Mouse (Mus musculus) megakaryocyte-erythroid progenitor cell, adult 5-6 weeks (primary cell): ENCODE measurements around the gene Metrnl. TPM values are rescaled to one million over a fixed set of nuclear protein-coding genes. Genes with fewer than 3 reads are reported as not detected.
A peak's percentile ranks its signal among the peaks of the same experiment; 100 is the strongest.
"Not testable (repeated sequence)": the region's sequence is repeated elsewhere in the genome, so short reads cannot be mapped to it uniquely, and the experiment has no call there.

Experiments used
- ATAC-seq: replicated peaks from 2 replicates; pipeline ENCODE4 v1.8.0; 2016; ENCODE audit warnings: mild to moderate bottlenecking, inconsistent platforms; ENCODE audit not compliant: severe bottlenecking, poor library complexity, low FRiP score, low TSS enrichment
- total RNA-seq, 2 experiments: library from RNA; stranded (forward) in 1 of 2; stranded (reverse) in 1 of 2; fragments of 200-1000, 215-1000 nt in 1 of 2; fragments of >200 nt in 1 of 2; fragmentation: Nextera tagmentation in 1 of 2; gene quantifications; 2 replicates each; pipeline ENCODE4 v1.2.3; 2014 to 2017

Metrnl gene
- total RNA-seq (2014; fragmentation: Nextera tagmentation) (not detected in 2 replicates), total RNA-seq (2017) (1.6 TPM in 1 of 2 replicates, not detected in the other)

DNA sequence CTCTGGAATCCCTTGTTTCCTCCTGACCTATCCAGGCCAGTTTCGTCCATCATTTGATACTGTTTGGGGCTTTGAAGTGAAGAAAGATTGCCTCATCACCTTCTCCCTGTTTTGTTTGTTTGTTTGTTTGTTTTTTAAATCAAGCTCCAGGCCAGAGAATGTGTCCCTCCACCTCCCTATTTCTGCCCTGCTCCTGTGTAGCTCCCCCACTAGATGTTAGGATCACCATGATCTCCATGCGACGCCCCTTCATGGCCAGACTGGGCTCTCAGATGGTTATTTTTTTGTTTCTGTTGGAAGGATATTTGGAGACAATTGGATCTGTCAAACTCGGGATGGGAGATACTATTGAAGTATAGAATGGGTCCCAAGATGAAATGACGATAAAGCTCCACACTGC is at the start of gene Metrnl:
Metrnl (plus strand) TSS at position 301 of the 400 bp plus-strand sequence.
- no peak for ATAC-seq

DNA sequence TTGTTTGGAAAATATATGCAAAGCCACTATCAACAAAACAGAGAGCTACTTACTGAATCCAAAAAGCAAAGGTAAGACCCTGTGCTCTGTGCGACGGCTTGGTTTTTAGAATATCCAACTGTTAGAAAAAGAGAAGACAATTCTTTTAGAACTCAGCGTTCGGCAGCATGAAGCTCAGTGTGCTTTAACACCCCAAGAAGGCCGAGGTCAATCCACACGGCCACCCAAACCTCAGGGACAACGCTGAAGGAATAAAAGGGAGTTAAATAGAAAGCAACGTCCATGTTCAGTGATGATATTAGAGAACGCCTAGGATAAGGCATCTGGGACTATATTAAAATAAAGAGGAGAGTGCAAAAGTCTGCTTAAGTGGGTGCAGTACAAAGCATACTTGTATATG is 49.8 kb upstream of the Metrnl start:
- no peak for ATAC-seq

DNA sequence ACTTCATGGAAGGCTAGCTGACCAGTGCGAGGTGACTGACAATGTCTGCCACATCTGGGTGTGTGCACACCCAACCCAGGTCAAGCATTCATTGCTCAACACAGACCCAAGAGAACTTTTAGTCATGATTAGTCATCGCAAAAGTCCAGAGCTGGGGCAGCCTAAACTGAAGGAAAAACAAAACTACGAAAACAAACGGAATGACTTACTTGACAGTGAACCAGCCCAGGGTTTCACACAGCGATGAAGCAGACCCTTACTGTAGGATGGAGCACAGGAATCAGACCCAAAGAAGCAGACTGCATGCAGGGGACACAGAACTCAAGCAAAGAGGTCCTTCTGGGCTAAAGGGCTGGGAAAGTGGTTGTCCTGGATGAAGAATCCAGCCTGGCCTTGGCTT is 49.4 kb upstream of the Metrnl start:
- no peak for ATAC-seq

DNA sequence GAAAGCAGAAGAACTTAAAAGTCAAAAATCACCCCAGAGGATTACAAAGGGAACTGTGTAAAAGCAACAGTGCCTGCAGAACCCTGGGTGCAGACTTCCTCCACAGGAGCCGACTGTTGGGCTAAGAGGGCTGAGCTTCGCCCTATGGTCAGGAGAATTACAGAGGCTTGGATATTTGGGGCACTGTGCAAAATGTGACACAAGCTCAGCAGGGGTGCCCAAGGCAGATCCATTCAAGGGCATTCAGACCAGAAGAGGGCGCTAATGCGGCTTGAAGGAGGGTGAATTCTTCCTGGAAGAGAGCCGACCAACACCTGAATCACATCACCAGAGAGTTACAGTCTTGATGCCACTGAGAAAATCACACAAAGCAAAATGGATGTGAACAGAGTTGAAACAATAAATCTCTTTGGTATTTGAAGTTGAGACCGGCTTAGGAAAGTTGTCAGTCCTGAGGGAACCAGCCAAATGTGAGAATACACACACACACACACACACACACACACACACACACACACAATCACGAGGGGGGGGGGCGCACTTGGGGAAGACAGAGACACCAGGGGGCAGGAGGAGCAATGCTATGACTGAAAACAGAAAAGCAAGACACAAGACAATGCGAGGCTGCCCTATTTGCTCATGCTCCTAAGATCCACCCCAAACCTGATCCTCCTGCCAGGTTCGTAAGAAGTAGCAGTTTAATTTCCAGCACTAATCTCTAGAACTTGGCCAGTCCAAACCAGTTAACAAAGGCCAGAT is 48.6 kb upstream of the Metrnl start:
- 0 out of 2 replicates have a peak, but pooled peaks have one; percentile 36 for ATAC-seq

DNA sequence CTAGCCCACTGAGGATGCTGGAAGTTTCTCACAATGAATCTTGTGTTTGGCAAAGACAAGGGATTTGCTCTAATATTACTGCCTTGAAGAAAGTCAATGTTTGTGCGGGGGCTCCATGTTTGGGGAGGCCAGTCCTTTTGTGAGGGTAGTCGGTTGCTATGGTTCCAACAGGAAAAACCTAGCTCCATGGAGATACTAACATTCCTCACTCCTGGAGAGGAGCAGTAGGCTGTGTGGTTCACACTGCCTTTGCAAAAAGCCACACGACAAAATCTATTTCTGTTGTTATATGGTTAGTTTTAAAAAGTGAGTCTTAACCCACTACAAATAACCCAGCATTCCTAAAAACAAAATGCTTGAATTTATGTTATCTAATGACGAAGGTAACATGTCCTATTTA is 47.7 kb upstream of the Metrnl start:
- ATAC-seq, result no peak

DNA sequence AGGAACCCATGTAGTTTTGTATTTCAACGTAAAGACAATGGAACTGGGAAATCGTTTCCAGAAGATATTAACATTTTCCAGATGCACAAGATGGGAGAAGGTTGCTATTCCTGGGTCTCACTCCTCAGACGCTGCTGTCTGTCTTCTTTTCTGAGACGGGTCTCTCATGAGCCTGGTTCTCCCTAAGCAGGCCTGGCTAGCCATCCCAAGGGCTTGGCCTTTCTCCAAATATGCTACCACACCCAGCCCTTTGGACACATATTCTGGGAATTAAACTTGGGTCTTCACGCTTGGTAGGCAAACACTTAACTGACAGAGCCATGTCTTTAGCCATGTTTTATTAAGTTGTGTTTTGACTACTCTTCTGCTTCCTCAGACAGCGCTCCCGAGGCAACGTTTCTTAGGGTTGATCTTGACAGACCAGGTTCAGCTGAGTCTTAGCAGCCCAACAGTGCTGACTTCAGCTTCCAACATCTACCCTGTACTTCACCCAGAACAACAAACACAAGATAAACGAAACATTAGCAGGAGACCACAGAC is 46.9 kb upstream of the Metrnl start:
- no peak for ATAC-seq

DNA sequence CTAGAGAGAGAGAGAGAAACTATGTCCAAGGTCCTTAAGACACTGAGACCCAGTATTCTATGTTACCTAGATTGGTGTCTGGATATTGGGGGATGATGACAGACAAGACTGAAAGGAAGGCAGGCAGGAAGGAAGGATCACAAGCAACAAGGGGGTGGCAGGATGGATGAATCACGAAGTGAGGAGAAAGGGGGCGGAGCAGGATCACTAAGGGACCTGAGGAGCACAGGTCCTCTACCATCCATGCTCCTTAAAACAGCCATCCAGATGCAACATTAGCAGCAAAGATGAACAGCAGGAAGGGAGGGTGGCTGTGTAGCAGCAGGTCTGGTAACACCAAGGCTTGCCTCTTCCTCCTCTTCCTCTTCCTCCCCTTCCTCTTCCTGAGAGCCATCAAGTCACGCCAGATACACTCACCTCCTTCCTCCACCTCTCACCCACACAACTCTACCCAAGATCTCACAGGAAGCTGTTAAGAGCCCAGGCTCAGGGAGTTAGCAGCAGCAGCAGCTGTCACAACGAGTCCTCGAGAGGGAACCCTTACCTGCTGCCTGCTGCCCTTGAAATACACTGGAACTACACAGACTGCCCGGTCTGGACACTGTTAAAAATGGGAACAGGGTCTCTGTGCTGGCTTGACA is 46.1 kb upstream of the Metrnl start:
- peak; percentile 55 for ATAC-seq

DNA sequence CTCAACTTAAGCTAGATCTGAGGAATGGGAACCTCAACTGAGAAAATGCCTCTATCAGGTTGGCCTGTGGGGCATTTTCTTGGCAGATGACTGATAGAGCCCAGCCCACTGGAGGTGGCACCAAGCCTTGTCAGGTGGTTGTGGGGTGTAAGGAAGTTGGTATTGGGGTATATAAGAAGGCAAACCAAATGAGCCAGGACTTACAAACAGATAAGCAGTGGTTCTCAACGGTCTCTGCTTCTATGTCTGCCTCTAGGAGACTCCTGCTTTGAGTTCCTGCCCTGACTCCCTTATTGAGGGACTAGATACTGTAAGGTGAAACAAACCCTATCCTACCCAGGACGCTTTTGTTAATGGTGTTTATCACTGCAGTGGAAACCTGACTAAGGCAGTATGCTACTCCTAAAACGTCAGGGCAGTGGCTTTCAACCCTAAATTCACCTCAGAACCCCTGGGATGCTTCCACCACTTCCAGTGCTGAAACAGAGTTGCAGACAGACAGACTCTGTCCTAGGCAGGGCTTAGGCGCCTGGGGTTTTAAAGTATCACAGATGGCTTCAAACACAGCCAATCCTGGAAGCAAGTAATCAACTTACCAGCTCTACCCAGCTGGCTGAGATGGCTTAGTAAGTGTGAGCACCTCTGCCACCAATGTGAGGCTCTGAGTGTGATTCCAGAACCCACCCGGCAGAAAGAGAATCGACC is 45.4 kb upstream of the Metrnl start:
- ATAC-seq, result peak; percentile 86

DNA sequence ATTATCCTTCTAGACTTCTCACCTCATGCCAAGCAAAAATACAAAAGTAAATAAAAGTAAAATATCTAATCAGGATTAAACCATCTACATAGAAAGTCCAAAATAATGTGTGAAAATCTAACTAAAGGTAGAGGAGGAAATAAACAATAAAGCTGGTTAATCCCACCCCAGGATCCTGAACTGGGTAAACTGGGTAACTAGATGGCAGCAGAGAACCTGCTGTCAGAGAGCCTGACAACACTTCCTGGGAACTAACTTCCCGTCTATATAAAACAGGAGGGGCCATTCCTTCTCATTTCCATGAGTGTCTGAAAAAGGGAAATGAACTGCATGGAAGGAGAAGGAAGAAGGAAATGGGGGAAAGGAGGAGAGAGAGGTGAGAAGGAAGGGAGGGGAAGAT is 43.2 kb upstream of the Metrnl start:
- ATAC-seq, result no peak

DNA sequence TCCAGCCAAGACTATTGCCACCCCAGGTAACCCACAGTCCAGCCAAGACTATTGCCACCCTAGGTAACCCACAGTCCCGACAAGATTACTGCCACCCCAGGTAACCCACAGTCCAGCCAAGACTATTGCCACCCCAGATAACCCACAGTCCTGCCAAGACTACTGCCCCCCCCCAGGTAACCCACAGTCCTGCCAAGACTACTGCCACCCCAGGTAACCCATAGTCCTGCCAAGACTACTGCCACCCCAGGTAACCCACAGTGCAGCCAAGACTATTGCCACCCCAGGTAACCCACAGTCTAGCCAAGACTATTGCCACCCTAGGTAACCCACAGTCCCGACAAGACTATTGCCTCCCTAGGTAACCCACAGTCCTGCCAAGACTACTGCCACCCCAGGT is 40.7 kb upstream of the Metrnl start:
- not testable (repeated sequence) for ATAC-seq

DNA sequence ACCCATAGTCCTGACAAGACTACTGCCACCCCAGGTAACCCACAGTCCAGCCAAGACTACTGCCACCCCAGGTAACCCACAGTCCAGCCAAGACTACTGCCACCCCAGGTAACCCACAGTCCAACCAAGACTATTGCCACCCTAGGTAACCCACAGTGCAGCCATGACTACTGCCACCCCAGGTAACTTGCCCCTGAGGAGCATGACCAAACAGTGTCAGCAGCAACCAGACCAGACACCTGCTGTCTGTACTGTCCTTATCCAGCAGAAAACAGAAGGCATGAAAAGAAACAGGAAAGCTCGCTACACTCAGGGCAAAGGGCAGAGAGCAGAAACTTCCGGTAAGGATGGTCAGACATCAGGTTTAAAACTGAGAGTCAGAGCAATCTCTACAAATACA is 40.2 kb upstream of the Metrnl start:
- no peak for ATAC-seq

DNA sequence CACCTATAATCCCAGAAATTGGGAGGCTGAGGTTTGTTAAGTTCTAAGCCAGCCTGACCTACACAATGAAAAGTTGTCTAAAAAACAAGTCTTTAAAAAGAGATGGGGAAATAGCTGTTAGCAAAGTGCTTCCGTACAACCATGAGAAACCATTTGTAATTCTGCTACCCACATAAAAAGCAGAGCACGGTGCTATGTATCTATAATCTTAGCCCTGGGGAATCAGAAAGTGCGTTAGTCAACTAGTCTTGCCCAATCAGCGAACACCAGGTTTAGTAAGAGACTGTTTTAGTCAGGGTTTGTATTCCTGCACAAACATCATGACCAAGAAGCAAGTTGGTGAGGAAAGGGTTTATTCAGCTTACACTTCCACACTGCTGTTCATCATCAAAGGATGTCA is 33.8 kb upstream of the Metrnl start:
- no peak for ATAC-seq

DNA sequence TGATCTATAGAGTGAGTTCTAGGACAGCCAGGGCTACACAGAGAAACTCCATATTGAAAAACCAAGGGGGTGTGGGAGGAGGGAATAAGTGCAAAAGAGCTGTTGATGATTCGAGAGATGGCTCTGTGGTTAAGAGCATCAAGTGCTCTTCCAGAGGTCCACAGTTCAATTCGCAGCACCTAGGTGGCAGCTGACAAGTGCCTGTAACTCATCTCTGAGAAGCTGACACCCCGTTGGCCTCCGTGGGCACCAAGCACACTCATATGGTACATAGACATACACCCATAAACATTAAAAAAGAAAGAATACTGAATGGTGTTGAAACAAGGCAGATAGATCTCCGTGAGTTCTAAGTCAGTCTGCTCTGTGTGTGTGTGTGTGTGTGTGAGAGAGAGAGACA is 32.6 kb upstream of the Metrnl start:
- no peak for ATAC-seq

DNA sequence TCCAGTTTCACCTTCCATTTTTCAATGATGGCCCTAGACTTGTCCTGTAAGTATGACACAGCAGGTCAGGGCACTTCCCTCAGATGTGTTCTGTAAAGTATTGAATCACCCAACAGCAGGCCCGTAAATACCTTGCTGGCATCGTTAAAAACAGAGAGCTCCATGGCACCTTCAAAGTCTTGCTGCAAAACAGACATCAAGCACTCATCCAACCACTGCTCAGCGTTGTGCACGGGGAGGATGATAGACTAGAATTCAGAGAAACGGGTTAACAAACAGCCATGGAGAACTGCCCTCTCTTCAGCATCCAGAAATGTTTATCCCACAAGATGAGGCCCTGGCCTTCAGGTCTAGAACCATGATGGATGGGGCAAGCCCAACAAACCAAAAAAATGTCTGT is 30.4 kb upstream of the Metrnl start:
- ATAC-seq, result no peak

DNA sequence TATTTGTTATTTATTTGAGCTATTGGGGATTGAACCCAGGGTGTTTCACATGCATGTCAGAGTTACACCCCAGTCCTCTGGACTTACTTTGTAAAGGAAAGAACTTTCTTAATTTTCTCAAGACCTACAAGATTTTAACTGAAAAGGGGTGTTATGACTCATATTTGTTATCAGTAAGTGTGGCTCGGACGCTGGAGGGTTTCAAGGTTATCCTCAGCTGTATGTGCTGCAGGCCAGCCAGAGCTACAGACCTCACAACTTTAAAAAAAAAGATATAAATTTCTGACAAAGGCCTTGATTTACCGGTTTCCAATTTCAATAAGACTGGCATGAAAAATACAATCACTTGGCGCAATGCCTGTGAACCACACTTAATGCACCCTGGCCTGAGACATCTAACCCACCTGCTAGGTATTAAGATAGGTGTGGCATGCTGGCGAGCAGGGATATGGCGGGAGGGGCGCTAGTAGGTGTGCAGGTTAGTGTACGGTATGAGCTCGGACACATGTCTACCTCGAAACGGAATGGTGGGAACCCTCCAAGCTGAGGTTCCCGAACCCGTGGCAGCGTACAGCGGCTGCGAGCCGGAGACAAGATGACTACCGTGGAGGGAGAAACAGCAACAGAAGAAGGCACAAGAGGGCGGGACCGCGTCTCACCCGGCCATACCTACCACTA is 28.9 kb upstream of the Metrnl start:
- ATAC-seq, result no peak

DNA sequence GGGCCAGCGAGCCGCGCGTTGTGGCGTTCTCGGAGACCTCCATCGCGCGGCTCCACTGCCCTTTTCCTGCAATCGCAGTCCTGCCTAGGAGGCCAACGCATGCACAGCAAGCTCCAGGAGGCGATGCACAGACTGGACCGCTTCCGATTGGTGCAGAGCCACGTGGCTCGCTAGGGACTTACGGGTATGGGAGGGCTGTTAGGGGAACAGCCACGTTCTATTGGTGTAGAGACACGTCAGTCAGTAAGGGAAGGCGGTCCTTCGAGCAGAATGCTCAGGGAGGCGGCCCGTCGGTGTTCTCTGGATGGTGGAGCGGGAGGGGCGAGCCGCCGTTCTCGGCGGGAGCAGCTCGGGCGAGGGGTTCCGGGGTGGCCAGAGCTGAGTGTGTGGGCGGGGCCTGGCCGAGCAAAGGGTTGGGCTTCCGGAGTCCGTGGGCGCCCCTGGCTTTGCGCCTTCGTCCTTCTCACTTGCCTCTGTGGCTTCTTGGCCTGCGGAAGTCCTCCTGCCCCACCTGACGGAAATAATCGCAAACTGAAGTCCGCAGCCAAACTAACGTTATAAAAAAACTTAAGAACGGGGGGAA is 28.3 kb upstream of the Metrnl start, which contains the start of gene B3gntl1:
B3gntl1 (minus strand) TSS at position 164 of the 583 bp plus-strand sequence.
- ATAC-seq, result peak; percentile 99

DNA sequence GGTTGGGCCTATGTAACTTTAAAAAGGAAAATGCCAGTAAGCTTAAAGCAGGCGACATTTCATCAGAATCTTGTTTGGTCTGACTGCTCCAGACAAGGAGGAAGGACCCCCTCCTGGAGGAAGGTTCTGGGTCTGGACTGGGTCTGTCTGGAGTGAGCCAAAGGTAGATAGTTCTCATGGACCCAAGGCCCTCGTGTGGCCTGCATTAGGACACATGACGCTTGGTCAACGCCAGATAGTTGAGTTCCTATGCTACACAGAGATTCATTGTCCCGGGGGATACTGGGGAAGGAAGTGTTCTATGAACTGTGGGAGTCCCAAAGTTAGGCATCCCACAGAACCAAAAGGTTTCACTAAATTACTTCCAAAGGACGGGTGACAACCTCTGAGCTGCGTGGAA is 27.7 kb upstream of the Metrnl start:
- no peak for ATAC-seq

DNA sequence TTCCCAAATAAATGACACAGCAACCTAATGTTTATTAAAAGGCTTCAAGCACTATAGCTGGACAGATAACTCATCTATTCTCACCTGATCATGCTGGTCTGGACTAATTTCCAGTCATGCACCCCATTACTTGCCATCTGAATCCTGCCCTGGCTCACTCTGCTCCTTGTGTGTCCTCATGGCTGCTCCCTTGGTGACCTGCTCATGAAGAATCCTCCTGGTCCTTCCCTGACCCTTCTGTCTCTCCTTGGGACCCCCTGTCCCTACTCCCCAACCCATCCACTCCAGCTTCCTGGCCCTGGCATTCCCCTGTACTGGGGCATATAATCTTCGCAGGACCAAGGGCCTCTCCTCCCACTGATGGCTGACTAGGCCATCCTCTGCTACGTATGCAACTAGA is 24.5 kb upstream of the Metrnl start:
- no peak for ATAC-seq

DNA sequence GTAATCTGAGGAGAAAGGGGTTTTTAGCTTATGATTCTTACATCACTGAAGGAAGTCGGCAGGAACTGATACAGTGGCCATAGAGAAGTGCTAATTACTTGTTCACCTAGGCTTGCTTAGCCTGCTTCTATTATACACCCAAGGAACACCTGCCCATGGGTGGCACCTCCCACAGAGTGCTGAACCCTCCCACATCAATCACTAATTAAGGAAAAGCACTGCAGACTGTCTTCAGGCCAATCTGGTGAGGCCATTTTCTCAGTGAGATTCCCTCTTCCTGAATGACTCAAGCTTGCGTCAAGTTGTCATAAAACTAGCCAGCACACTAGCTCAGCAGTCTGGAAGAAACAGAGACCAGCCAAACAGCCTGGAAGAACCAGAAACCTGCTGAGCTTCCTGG is 21.8 kb upstream of the Metrnl start:
- no peak for ATAC-seq
